Mouse (Mus musculus) embryonic fibroblast, embryonic 13.5 days (primary cell): ENCODE data around the gene Ankrd17. TPM values are rescaled to one million over a fixed set of nuclear protein-coding genes. Genes with fewer than 3 reads are reported as not detected.

Experiments used
- H3K27ac ChIP-seq: 2 replicates; pipeline ENCODE4 v1.5.1; 2012; ENCODE audit warnings: low read length, control low read depth, inconsistent platforms; ENCODE audit not compliant: insufficient read depth
- H3K4me1 ChIP-seq: 2 replicates; pipeline ENCODE4 v1.6.1; 2011; ENCODE audit warnings: low read length; ENCODE audit not compliant: control insufficient read depth, insufficient read depth
- H3K4me3 ChIP-seq: 2 replicates; pipeline ENCODE4 v1.5.1; 2011; ENCODE audit warnings: mild to moderate bottlenecking, control low read depth, low read length; ENCODE audit not compliant: insufficient read depth
- CTCF ChIP-seq: IDR thresholded peaks from 2 replicates; pipeline ENCODE4 v1.5.1; 2011; ENCODE audit warnings: mild to moderate bottlenecking, control low read depth, low read length, moderate library complexity, borderline replicate concordance; ENCODE audit not compliant: insufficient read depth
- POLR2A ChIP-seq: IDR thresholded peaks from 2 replicates; pipeline ENCODE4 v1.6.1; 2011; ENCODE audit warnings: low read depth, mild to moderate bottlenecking, control low read depth, low read length, moderate library complexity
- polyA plus RNA-seq: library from polyadenylated mRNA; stranded (reverse); fragments of >200 nt; gene quantifications from 2 replicates; pipeline ENCODE4 v1.2.4, GENCODE M21; 2011; ENCODE audit warnings: low read depth; ENCODE audit not compliant: missing spikeins, insufficient read length

Ankrd17 gene
- polyA plus RNA-seq, 1 experiment, result 120 TPM

DNA sequence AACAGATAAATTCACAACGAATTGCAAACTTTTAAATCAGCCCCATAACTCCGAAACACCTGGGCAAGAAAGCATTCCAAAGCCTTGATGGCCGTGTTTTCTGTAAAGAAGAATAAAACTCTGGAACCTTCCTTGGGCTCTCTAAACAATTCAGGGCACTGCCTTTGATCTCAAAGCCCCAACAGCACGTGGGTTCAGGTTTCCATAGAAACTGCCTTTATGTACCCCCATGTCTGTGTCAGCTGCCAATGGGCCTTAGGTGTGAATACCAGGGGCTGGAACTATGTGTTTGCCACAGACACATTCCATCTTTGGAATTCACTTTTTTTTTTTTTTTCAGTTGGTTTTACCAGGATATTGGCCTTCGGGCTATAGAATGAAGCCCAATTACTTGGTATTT is 183.6 kb downstream of the Ankrd17 start:
- no peak overlapping the region for H3K4me3 ChIP-seq
- no peaks in the 10 kb centered on the region for H3K4me1 ChIP-seq
- H3K27ac ChIP-seq, result no peak overlapping the region
- no peak for TF ChIP-seq CTCF
- TF ChIP-seq POLR2A, result no peak

DNA sequence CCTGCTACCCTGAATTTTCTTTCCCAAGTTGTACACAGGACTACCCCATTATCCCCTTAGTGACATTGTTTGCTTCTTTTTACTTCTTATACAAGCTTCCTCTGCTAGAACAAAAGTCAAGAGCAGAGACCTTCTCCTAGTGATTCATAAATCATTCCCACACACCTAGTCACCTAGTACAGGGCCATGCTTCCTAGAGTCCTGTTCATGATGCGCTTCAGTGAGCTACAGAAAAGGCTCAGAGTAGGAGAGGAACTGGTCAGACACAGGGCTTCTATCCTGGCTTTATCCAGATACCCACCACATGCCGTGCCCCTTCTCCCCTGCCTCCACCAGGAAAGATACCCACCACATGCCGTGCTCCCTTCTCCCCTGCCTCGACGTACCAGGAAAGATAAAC is 187.3 kb downstream of the Ankrd17 start:
- H3K4me1 ChIP-seq, result no peaks in the 10 kb centered on the region
- no peak overlapping the region for H3K27ac ChIP-seq
- H3K4me3 ChIP-seq, result no peak overlapping the region
- no peak for TF ChIP-seq POLR2A

DNA sequence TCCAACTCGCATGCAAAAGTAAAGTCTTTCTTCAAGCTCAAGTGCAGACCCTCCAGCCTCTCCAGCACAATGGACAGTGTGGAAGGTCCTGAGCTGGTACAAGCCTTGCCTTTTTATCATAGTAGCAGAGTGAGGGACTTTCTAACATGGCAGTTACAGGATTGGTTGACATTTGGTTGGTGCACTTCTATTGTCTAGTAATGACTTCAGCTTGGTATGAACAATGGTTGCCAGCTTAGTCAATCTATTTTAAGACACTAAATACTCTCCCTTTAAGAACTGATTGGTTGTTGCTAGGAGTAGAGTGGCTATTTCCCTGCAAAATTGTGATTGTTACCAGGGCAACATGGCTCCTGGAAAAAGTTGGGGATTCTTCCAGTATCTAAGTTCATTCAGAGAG is 188.3 kb downstream of the Ankrd17 start:
- Histone ChIP-seq H3K27ac (no peak overlapping the region), H3K4me3 (no peak overlapping the region), H3K4me1 (no peaks in the 10 kb centered on the region)
- no peak for TF ChIP-seq POLR2A

Other genes with a start within 250 kb of the Ankrd17 start
- gene Cox18, start 142.6 kb downstream of the Ankrd17 start, polyA plus RNA-seq, result 32.0 and 40.7 TPM in 2 replicates
- gene Gm9958, start 627 bp upstream of the Ankrd17 start, polyA plus RNA-seq, result 0.90 and 1.1 TPM in 2 replicates
- gene Alb, start 94.3 kb upstream of the Ankrd17 start, polyA plus RNA-seq, result not detected in 2 replicates
- not detected in 2 replicates for gene Afp, start 124.2 kb upstream of the Ankrd17 start, polyA plus RNA-seq
- gene Afm, start 152.4 kb upstream of the Ankrd17 start, polyA plus RNA-seq, result not detected in 2 replicates
- gene 5830473C10Rik, start 194.5 kb upstream of the Ankrd17 start, polyA plus RNA-seq, result not detected in 2 replicates